Mouse (Mus musculus) erythroblast, embryonic 14.5 days (primary cell): Measurements from ENCODE around the gene Bmp8b.

Experiments used
- GATA1 ChIP-seq: IDR thresholded peaks from 2 replicates; pipeline ENCODE4 v1.6.1; 2012; ENCODE audit warnings: low read length, inconsistent platforms, mixed read lengths
- TAL1 ChIP-seq: IDR thresholded peaks from 3 replicates; pipeline ENCODE4 v1.6.1; 2012; ENCODE audit warnings: low read length, inconsistent platforms, mixed read lengths

DNA sequence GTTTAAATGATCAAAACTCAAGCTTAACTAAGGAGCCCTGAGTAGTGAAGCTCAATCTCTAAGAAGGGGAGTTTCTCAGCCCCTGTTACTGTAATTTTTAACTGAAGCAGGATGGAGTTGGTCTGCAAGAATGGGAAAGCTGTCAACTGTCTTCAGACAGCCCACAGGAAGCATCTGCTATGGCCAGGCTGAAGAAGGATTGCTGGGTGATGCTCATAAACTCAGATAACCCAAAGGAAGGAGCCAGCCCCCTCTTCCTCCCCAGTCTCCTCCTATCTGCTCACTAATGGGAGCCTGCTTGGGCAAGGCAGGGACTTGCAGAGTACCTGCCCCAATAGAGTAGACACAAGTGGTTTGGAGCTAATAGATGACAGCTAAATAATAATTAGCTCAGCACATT lies 50.9 kb downstream of the Bmp8b start:
- TF ChIP-seq GATA1 (no peak), TAL1 (no peak)
